Mouse (Mus musculus): ENCODE results near the gene Fam166a. TPM values are rescaled to one million over a fixed set of nuclear protein-coding genes. Genes with fewer than 3 reads are reported as not detected.

Fam166a gene
- polyA plus RNA-seq, 1 experiment from 2014 or later, result 0.93 TPM

GRCm38 (mm10) chr2:25229582-25229981, 11.0 kb downstream of the Fam166a start:
- no peak for ATAC-seq (ENCODE audit: insufficient number of reproducible peaks, insufficient read depth, low FRiP score, low read depth)
- no peaks in the 10 kb centered on the region for H3K36me3 ChIP-seq (ENCODE audit: control insufficient read depth, insufficient read depth, low read length)
- peaks cover 26% of the 10 kb centered on the region for H3K27me3 ChIP-seq (ENCODE audit: control insufficient read depth, insufficient read depth, low read length)
- no peak overlapping the region for H3K27ac ChIP-seq (replicated peaks in 1 of 2; ENCODE audit: control insufficient read depth in 1 of 2, insufficient read depth in 1 of 2, low read depth in 2 of 2, low read length in 2 of 2)
- H3K9ac ChIP-seq (ENCODE audit: low read length), result no peak overlapping the region
- no peak overlapping the region for H3K4me3 ChIP-seq (ENCODE audit: control insufficient read depth in 1 of 2, insufficient read depth in 1 of 2, low read depth in 1 of 2, low read length in 2 of 2)
- H3K4me2 ChIP-seq (ENCODE audit: low read length), result no peak overlapping the region
- WGBS, result 74% methylated on average over 5 of the region's 5 CpGs
- no peaks in the 10 kb centered on the region for H3K9me3 ChIP-seq (ENCODE audit: control insufficient read depth, low read length)
- peaks cover 3 to 16% of the 10 kb centered on the region in 2 experiments for H3K4me1 ChIP-seq (ENCODE audit: control insufficient read depth in 2 of 2, insufficient read depth in 2 of 2, low read length in 2 of 2)

DNA sequence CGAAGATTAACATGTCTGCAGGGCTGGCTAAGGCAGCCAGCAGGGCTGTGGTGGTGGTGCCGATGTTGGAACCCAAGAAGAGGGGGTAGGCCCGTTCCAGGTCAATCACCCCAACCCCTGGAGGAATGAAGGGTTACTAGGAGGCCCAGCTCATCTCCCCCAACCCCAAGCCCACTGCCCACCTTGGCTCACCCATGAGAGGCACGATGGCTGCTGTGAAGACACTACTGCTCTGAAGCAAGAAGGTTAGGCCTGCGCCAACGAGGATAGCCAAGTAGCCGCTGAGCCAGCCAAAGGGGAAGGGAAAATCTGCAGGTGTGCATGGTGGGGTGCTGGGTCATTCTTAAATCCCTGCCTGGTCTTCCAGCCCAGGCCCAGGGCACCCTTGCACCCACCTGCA, 12.0 kb downstream of the Fam166a start:
- no peak for ATAC-seq (ENCODE audit: insufficient number of reproducible peaks, insufficient read depth, low FRiP score, low read depth)
- Histone ChIP-seq H3K4me3 (ENCODE audit: control insufficient read depth in 1 of 2, insufficient read depth in 1 of 2, low read depth in 1 of 2, low read length in 2 of 2) (no peak overlapping the region), H3K9ac (ENCODE audit: low read length) (no peak overlapping the region), H3K9me3 (ENCODE audit: control insufficient read depth, low read length) (no peaks in the 10 kb centered on the region), H3K27me3 (ENCODE audit: control insufficient read depth, insufficient read depth, low read length) (peaks cover 27% of the 10 kb centered on the region), H3K27ac (replicated peaks in 1 of 2; ENCODE audit: control insufficient read depth in 1 of 2, insufficient read depth in 1 of 2, low read depth in 2 of 2, low read length in 2 of 2) (no peak overlapping the region), H3K4me2 (ENCODE audit: low read length) (no peak overlapping the region), H3K4me1 (ENCODE audit: control insufficient read depth in 2 of 2, insufficient read depth in 2 of 2, low read length in 2 of 2) (peaks cover 3 to 14% of the 10 kb centered on the region in 2 experiments), H3K36me3 (ENCODE audit: control insufficient read depth, insufficient read depth, low read length) (no peaks in the 10 kb centered on the region)
- 82% methylated on average over 7 of the region's 7 CpGs for WGBS

- Histone ChIP-seq H3K4me3 (ENCODE audit: control insufficient read depth in 1 of 2, insufficient read depth in 1 of 2, low read depth in 1 of 2, low read length in 2 of 2) (no peak overlapping the region), H3K9ac (ENCODE audit: low read length) (no peak overlapping the region), H3K27ac (replicated peaks in 1 of 2; ENCODE audit: control insufficient read depth in 1 of 2, insufficient read depth in 1 of 2, low read depth in 2 of 2, low read length in 2 of 2) (no peak overlapping the region), H3K4me1 (ENCODE audit: control insufficient read depth in 2 of 2, insufficient read depth in 2 of 2, low read length in 2 of 2) (peaks cover 3 to 10% of the 10 kb centered on the region in 2 experiments; a peak in 3 of 4 replicates), H3K9me3 (ENCODE audit: control insufficient read depth, low read length) (no peaks in the 10 kb centered on the region), H3K4me2 (ENCODE audit: low read length) (no peak overlapping the region), H3K27me3 (ENCODE audit: control insufficient read depth, insufficient read depth, low read length) (peaks cover 27% of the 10 kb centered on the region), H3K36me3 (ENCODE audit: control insufficient read depth, insufficient read depth, low read length) (no peaks in the 10 kb centered on the region)
- ATAC-seq (ENCODE audit: insufficient number of reproducible peaks, insufficient read depth, low FRiP score, low read depth), result no peak
- WGBS, result 45% methylated on average over 12 of the region's 12 CpGs
These were observed 12.5 kb downstream of the Fam166a start for GRCm38 (mm10) chr2:25231038-25231437.

GRCm38 (mm10) chr2:25233421-25233820, 14.9 kb downstream of the Fam166a start:
- 73% methylated on average over 4 of the region's 4 CpGs for WGBS
- H3K36me3 ChIP-seq (ENCODE audit: control insufficient read depth, insufficient read depth, low read length), result no peaks in the 10 kb centered on the region
- no peak overlapping the region for H3K27ac ChIP-seq (replicated peaks in 1 of 2; ENCODE audit: control insufficient read depth in 1 of 2, insufficient read depth in 1 of 2, low read depth in 2 of 2, low read length in 2 of 2)
- ATAC-seq (ENCODE audit: insufficient number of reproducible peaks, insufficient read depth, low FRiP score, low read depth), result no peak
- peaks cover 27% of the 10 kb centered on the region for H3K27me3 ChIP-seq (ENCODE audit: control insufficient read depth, insufficient read depth, low read length)
- no peaks in the 10 kb centered on the region for H3K9me3 ChIP-seq (ENCODE audit: control insufficient read depth, low read length)
- H3K9ac ChIP-seq (ENCODE audit: low read length), result no peak overlapping the region
- H3K4me3 ChIP-seq (ENCODE audit: control insufficient read depth in 1 of 2, insufficient read depth in 1 of 2, low read depth in 1 of 2, low read length in 2 of 2), result no peak overlapping the region
- H3K4me2 ChIP-seq (ENCODE audit: low read length), result no peak overlapping the region
- peaks cover 3 to 4% of the 10 kb centered on the region in 2 experiments; a peak in 2 of 4 replicates for H3K4me1 ChIP-seq (ENCODE audit: control insufficient read depth in 2 of 2, insufficient read depth in 2 of 2, low read length in 2 of 2)

DNA sequence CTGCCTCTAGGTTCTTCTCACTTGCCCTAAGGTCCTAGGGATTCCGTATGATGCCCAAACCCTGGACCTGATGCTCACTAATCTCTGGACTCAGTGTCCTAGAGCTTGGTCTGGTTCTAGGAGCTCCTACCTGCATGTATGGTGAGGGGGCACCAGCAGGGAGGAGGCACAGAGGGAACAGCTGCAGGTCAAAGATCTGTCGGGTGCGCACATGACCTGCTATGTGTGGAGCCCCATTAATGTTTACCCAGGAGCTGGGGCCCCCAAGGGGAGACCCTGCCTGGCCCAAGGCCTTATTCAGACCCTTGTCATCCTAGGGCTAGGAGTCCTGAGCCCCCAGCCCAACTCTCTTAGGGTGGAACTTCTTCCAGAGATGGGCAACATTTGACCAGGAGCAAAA, 15.5 kb downstream of the Fam166a start, which contains the start of gene Slc34a3:
Gene Slc34a3 (minus strand): TSS at position 315 of the 400 bp plus-strand sequence.
- no peak within 1 kb of the TSS for H3K27ac ChIP-seq (replicated peaks in 1 of 2; ENCODE audit: control insufficient read depth in 1 of 2, insufficient read depth in 1 of 2, low read depth in 2 of 2, low read length in 2 of 2)
- H3K4me2 ChIP-seq (ENCODE audit: low read length), result no peak within 1 kb of the TSS
- 76% methylated on average over 3 of the region's 3 CpGs for WGBS
- no peaks in the 10 kb centered on the region for H3K36me3 ChIP-seq (ENCODE audit: control insufficient read depth, insufficient read depth, low read length)
- H3K9ac ChIP-seq (ENCODE audit: low read length), result no peak within 1 kb of the TSS
- H3K4me3 ChIP-seq (ENCODE audit: control insufficient read depth in 1 of 2, insufficient read depth in 1 of 2, low read depth in 1 of 2, low read length in 2 of 2), result no peak within 1 kb of the TSS
- ATAC-seq (ENCODE audit: insufficient number of reproducible peaks, insufficient read depth, low FRiP score, low read depth), result no peak
- 0 out of 4 replicates have a peak, but pooled peaks cover 0 to under 1% of the 10 kb centered on the region in 2 experiments for H3K4me1 ChIP-seq (ENCODE audit: control insufficient read depth in 2 of 2, insufficient read depth in 2 of 2, low read length in 2 of 2)
- H3K27me3 ChIP-seq (ENCODE audit: control insufficient read depth, insufficient read depth, low read length), result peaks cover 27% of the 10 kb centered on the region
- H3K9me3 ChIP-seq (ENCODE audit: control insufficient read depth, low read length), result no peaks in the 10 kb centered on the region

GRCm38 (mm10) chr2:25234551-25235220, 16.1 kb downstream of the Fam166a start:
- no peaks in the 10 kb centered on the region for H3K9me3 ChIP-seq (ENCODE audit: control insufficient read depth, low read length)
- no peaks in the 10 kb centered on the region for H3K36me3 ChIP-seq (ENCODE audit: control insufficient read depth, insufficient read depth, low read length)
- 61% methylated on average over 5 of the region's 5 CpGs for WGBS
- no peak overlapping the region for H3K9ac ChIP-seq (ENCODE audit: low read length)
- no peak for ATAC-seq (ENCODE audit: insufficient number of reproducible peaks, insufficient read depth, low FRiP score, low read depth)
- H3K4me3 ChIP-seq (ENCODE audit: control insufficient read depth in 1 of 2, insufficient read depth in 1 of 2, low read depth in 1 of 2, low read length in 2 of 2), result no peak overlapping the region
- H3K4me2 ChIP-seq (ENCODE audit: low read length), result no peak overlapping the region
- no peak overlapping the region for H3K27ac ChIP-seq (replicated peaks in 1 of 2; ENCODE audit: control insufficient read depth in 1 of 2, insufficient read depth in 1 of 2, low read depth in 2 of 2, low read length in 2 of 2)
- peaks cover 27% of the 10 kb centered on the region for H3K27me3 ChIP-seq (ENCODE audit: control insufficient read depth, insufficient read depth, low read length)
- H3K4me1 ChIP-seq (ENCODE audit: control insufficient read depth in 2 of 2, insufficient read depth in 2 of 2, low read length in 2 of 2), result no peaks in the 10 kb centered on the region

DNA sequence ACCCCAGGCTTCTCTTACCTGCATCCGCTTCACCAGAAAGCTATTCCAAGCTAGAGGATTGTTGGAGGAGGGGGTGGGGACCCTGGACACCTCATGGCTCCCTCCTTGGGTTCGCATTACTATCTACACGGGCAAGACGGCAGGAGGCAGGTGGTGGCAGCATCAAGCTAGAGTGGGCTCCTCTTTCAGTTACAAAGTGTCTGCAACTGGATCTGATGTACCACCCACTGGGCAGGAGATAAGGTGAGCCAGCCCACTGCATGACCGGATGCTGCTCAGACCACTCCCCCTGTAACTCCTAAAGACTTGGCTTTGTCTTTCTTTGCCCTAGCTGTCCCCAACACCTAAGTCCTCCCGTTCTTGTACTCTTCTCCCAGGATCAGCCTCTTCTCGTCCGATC, 18.1 kb downstream of the Fam166a start, which contains the start of gene Rnf224:
Gene Rnf224 (minus strand): TSS at position 174 of the 400 bp plus-strand sequence.
- no peak within 1 kb of the TSS for H3K27ac ChIP-seq (replicated peaks in 1 of 2; ENCODE audit: control insufficient read depth in 1 of 2, insufficient read depth in 1 of 2, low read depth in 2 of 2, low read length in 2 of 2)
- no peak for ATAC-seq (ENCODE audit: insufficient number of reproducible peaks, insufficient read depth, low FRiP score, low read depth)
- H3K4me2 ChIP-seq (ENCODE audit: low read length), result no peak within 1 kb of the TSS
- 22% methylated on average over 8 of the region's 8 CpGs for WGBS
- peaks cover 17% of the 10 kb centered on the region for H3K27me3 ChIP-seq (ENCODE audit: control insufficient read depth, insufficient read depth, low read length)
- no peak within 1 kb of the TSS for H3K9ac ChIP-seq (ENCODE audit: low read length)
- no peaks in the 10 kb centered on the region for H3K9me3 ChIP-seq (ENCODE audit: control insufficient read depth, low read length)
- H3K4me1 ChIP-seq (ENCODE audit: control insufficient read depth in 2 of 2, insufficient read depth in 2 of 2, low read length in 2 of 2), result peaks cover 7% of the 10 kb centered on the region in 2 experiments
- no peak within 1 kb of the TSS for H3K4me3 ChIP-seq (ENCODE audit: control insufficient read depth in 1 of 2, insufficient read depth in 1 of 2, low read depth in 1 of 2, low read length in 2 of 2)
- H3K36me3 ChIP-seq (ENCODE audit: control insufficient read depth, insufficient read depth, low read length), result no peaks in the 10 kb centered on the region

- Histone ChIP-seq H3K4me3 (ENCODE audit: control insufficient read depth in 1 of 2, insufficient read depth in 1 of 2, low read depth in 1 of 2, low read length in 2 of 2) (no peak overlapping the region), H3K27me3 (ENCODE audit: control insufficient read depth, insufficient read depth, low read length) (peaks cover 21% of the 10 kb centered on the region), H3K9ac (ENCODE audit: low read length) (no peak overlapping the region), H3K27ac (replicated peaks in 1 of 2; ENCODE audit: control insufficient read depth in 1 of 2, insufficient read depth in 1 of 2, low read depth in 2 of 2, low read length in 2 of 2) (no peak overlapping the region), H3K9me3 (ENCODE audit: control insufficient read depth, low read length) (no peaks in the 10 kb centered on the region), H3K4me2 (ENCODE audit: low read length) (no peak overlapping the region), H3K36me3 (ENCODE audit: control insufficient read depth, insufficient read depth, low read length) (no peaks in the 10 kb centered on the region), H3K4me1 (ENCODE audit: control insufficient read depth in 2 of 2, insufficient read depth in 2 of 2, low read length in 2 of 2) (peaks cover 8 to 14% of the 10 kb centered on the region in 2 experiments)
- ATAC-seq (ENCODE audit: insufficient number of reproducible peaks, insufficient read depth, low FRiP score, low read depth), result no peak
- WGBS, result 53% methylated on average over 4 of the region's 4 CpGs
These were observed 19.0 kb downstream of the Fam166a start for GRCm38 (mm10) chr2:25237522-25237921.
